Mouse (Mus musculus): ENCODE results near the gene Ap4s1. TPM values are rescaled to one million over a fixed set of nuclear protein-coding genes. Genes with fewer than 3 reads are reported as not detected.
"Not testable (repeated sequence)": the region's sequence is repeated elsewhere in the genome, so short reads cannot be mapped to it uniquely, and the experiment has no call there.

Ap4s1 gene
- polyA plus RNA-seq (2015; fragmentation: Nextera tagmentation; extraction: Ambion mirVana), result 41.7 and 42.4 TPM in 2 replicates

DNA sequence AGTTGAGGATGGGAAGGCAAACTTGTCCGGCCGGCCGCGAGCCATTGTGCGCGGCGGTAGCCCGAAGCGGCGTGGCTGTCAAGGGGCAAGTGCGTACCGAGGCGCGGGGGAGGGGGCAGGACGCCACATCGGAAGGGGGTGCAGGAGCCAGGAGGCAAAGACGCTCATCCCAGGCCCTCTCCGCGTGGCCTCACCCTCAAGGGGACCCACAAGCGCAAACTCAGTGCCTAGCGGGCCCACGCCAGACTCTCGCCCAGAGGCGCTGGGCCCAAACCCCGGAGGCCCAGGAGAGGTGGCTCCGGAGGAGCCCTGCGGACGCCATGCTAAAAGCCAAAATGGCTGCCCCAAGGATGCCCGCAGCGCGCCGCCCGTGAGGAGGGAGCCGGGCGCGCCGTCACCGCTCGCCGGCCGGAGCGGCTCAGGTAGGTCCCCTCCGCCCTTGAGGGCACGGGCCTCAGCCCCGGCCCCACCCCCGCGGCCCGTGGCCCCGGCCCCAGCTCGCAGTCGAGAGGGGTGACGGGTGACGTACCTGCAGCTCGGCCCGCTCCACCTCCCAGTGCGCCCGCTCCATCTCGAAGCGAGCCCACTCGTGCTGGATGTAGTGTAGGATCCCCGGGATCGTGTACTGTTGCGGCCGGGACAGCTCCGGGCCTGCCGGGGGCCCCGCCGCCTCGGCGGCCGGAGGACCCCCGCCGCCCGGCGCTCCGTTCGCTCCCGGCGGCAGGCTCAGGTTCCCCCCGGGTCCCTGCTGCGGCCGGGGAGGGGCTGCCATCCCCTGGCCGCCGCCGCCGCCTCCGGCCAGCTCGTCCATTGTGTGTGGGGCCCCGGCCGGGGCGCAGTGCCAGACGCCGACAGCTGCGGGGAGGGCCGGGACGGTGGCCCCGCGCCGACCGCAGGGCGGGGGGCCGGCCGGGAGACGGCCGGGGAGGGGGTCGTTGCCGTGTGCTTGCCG lies at the start of gene Ap4s1:
TSS of gene Ap4s1 (plus strand) at position 141 of the 952 bp plus-strand sequence.
- DNase-seq (ENCODE audit: low spot score), result peak; percentile 73

DNA sequence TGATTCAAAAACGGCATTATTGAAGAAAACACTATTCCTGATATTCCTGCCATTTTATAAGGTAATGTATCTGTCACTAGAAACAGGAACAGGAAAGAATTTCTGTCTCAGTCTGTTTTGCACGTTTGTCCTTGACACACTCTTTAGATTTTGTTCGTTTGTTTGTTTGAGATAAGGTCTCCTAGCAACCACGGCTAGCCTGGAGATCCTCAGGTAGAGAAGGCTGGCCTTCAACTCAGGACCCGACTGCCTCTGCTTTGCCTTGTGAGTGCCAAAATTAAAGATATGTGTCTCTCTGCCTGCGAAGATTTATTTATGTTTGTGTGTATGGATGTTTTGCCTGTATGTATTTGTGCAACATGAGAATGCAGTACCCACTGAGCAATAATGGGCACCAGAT lies 49.0 kb upstream of the Ap4s1 start:
- DNase-seq (ENCODE audit: low spot score), result no peak

DNA sequence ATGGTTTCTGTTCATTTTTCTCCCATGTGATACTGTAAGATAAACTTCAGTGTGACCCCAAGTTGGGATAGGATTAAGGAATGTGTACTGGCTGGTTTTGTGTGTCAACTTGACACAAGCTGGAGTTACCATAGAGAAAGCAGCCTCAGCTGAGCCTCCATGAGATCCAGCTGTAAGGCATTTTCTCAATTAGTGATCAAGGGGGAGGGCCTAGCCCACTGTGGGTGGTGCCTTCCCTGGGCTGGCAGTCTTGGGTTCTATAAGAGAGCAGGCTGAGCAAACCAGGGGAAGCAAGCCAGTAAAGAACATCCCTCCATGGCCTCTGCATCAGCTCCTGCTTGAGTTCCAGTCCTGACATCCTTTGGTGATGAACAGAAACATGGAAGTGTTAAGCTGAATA lies 41.4 kb upstream of the Ap4s1 start:
- DNase-seq (ENCODE audit: low spot score), result not testable (repeated sequence)

DNA sequence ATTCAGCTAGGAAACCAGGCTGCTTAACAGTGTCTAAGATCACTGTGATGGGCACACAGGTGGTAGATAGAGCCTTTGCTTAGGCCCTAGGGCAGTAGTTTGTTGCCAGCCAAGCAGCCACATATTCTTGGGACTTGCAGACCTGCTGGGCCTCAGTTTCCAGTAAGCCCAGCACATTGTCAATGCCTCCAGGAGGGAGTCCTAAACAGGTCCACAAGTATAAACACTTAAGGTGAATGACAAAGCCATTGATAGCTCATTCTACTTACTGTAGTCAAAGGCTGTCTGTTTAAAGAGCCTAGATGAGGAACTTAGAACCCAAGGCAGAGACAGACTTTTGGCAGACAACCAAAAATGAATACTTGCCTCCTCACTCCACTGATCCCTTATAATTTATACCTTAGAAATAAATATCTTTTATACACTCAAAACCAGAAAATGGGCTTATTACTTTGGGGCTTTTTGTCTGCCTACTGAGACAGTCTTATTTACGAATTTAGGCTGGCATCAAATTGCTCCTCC lies 34.8 kb upstream of the Ap4s1 start:
- DNase-seq (ENCODE audit: low spot score), result no peak

DNA sequence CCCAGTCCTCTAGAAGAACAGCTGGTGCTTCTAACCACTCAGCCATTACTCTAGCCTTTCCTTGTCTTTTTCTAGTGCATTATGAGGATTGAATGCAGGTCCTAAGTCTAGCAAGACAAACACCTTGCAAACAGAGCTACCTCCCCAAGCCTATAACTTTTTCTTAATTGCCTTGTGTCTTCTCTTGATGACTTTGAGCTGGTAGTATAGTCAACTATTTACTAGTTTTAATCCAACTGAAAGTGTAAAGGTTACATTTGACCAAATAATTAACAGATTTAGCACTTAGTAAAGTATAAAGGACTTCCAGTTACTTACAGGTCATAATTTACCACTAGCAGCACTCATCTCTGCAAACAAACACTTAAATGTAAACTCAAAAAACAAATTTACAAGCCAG lies 27.8 kb upstream of the Ap4s1 start:
- DNase-seq (ENCODE audit: low spot score), result no peak

DNA sequence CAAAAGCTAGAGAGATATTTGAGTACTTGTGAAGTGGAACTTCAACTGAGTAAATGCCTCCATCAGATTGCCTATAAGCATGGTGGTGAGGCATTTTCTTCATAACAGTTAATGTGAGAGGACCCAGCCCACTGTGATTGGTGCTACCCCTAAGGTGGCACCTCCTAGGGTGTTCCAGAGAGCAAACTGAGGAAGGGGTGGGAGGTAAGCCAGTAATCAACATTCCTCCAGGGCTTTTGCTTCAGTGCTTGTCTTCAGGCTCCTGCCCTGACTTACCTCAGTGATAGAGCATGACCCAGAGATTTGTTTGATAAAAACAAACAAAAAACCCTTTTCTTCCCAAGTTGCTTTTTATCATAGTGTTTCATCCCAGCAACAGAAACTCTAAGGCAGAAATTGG lies 26.9 kb upstream of the Ap4s1 start:
- no peak for DNase-seq (ENCODE audit: low spot score)

DNA sequence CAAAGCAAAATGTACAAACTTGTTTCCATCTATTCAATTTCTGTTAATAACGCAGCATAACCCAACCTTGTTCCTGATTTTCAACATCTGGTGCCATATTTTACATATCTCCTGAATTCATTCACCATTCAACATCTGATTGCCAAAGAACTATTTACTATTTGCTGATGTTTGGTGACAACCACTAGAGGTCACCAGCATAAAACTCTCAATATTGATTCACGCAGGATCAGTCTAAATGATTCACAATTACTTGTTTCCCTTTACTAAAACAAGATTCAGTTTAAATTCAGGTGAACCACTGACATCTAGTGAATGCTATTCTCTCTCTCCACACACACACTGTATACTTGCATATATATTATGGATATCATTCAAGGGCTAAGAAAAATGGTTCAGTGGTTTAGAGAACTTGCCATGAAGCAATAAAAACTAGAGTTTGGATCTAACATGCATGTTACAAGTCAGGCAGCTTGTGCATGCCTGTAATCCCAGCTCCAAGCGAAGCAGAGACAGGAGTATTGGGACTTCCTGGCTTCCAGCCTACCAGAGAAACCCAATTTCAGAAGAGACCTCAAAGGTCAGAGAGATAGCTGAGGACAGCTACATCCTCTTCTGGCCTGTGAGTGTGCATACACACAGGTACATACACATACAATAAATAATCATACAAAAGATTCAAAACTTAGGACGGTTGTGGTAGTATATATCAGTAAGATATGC lies 24.0 kb upstream of the Ap4s1 start:
- peak; percentile 38 for DNase-seq (ENCODE audit: low spot score)

DNA sequence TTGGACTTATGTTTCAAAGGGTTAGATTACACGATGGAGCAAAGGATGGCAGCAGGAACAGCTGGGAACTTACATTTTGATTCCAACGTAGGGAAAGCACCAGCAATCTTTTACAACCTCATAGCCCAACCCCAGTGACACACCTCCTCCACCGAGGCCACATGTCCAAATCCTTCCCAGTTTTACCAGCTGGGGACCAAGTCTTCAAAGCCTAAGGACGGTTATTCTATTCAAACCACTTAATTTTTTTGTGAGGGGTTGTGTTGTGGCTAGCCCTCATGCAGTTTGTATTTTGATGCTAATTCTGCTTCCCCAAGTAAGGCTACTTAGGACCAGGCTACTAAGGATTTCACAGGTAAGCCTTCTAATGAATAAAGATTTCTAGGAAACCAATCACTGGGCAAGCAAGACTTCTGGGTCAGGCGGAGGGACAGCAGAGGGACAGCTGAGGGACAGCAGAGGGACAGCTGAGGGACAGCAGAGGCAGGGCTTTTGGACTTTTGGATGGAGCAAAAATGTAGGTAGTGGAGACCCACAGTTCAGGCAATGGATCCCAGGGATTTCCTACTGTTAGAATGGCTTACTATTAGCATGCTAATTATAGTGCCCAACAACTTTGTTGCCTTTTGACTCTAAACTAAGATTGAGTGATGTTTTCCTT lies 19.5 kb upstream of the Ap4s1 start:
- no peak for DNase-seq (ENCODE audit: low spot score)

DNA sequence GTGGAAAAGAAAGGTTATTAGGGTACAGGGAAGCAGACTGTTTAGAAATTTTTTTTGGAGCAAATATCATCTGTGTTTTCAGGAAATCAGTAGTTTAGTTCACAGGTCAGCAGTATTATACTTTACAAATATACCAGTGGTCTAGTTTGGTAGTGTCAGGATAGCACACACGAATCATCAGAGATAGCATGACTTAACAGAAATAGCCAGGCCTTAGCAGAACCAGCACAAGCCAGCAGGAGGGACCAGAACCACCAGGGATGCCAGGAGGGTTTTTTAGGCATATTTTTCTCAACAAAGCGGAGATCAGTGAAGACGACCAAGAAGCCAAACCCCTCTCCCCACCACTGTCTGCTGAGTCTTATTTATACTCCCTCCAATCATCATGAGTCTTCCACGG lies 17.6 kb upstream of the Ap4s1 start:
- DNase-seq (ENCODE audit: low spot score), result no peak

DNA sequence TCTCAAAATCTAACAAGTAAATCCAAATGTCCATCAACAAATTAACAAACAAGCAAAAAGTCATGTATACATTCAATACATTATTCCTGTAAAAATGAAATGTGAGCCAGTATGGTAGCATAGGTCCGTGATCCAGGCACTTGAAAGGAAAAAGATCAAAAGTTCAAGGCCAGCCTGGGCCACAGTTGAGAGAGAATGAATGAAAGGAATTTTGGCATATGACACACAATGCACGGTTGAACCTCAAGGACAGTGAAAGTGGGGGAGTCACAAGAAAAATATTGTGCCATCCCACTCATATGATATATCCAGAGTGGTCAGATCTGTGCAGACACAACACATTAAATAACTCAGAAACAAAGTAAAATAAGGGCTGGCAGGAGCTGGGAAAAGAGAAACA lies 14.4 kb upstream of the Ap4s1 start:
- no peak for DNase-seq (ENCODE audit: low spot score)

DNA sequence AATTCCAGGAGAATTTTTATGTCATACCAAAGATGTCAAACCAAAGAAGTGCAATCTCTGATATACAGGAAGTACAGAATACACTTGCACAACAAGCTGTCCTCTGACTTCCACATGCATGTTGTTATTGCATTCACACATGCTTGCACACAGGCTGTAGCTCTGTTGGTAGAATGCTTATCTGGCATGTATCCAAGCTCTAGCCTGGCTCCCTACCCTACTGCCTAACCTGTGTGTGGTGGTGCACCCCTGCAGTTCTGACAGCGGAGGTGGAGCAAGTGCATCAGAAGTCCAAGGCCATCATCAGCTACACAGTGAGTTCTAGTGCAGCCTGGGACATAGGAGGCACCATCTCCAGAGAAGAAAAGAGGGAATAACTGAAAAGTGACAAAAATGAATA lies 12.0 kb upstream of the Ap4s1 start:
- DNase-seq (ENCODE audit: low spot score), result no peak

DNA sequence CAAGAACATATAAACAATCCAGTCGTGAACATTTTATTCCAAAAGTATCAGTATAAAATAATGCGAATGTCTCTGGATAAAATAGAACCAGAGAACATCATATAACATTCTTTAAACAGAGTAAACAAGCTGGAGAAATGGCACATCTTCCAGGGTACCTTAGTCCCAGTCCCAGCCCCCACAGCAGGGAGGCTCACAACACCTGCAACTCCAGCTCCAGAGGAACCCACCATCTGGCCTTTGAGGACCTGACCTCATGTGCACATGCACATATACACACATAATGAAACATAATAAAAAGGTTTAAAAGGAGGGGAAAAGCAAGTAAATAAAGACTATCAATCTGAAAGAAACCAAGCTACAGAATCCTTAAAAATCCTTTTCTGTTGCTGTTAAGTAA lies 2.3 kb upstream of the Ap4s1 start:
- DNase-seq (ENCODE audit: low spot score), result peak; percentile 29

DNA sequence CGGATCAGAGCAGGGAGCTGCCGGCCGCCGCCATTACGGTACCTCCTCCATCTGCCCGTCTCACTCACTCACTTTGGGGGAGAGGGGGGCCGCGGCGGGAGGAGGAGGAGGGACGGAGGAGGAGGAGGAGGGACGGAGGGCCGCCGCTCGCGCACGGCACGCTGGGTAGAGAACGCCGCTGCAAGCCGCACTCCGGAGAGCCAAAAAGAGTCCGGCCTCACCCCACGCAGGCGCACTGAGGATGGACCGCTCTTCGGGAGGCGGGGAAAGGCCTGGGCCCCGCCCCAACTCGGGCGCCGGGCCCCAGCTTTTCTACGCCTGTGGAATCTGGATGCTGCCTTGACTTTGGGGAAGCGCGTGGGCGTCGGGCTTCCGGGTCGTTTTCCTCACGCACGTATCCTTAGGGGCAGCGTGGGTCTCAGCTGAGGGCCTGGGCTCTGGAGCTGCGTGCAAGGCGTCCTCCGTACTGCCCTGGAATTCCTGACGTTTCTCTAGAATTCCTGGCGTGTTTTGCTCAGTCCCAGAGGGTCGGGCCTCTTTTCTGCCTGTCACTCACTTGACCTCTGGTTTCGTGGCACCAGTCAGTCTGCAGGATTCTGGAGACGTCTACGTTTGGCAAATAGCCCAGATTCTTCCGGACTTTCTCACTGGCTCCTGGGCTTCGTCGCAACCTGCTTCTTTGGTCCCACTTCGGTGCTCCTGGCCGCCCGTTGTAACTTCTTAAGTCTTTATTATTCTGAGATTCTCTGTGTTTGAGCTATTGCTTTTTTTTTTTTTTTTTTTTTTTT lies 1.2 kb downstream of the Ap4s1 start, which contains the start of gene Strn3:
TSS of gene Strn3 (minus strand) at position 53 of the 788 bp plus-strand sequence.
- peak; percentile 97 for DNase-seq (ENCODE audit: low spot score)

DNA sequence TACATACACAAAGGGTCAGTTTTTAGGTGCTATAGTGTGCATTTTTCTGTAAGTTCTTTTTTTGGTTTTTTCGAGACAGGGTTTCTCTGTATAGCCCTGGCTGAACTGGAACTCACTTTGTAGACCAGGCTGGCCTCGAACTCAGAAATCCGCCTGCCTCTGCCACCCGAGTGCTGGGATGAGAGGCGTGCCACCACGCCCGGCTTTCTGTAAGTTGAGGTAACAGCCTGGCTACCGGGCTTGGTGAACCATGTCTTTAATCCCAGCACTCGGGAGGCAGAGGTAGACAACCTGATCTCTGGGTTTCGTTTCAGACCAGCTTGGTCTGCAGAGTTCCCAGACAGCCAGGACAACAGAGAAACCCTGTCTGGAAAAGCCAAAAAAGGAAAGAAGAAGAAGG lies 2.0 kb downstream of the Ap4s1 start:
- DNase-seq (ENCODE audit: low spot score), result not testable (repeated sequence)

DNA sequence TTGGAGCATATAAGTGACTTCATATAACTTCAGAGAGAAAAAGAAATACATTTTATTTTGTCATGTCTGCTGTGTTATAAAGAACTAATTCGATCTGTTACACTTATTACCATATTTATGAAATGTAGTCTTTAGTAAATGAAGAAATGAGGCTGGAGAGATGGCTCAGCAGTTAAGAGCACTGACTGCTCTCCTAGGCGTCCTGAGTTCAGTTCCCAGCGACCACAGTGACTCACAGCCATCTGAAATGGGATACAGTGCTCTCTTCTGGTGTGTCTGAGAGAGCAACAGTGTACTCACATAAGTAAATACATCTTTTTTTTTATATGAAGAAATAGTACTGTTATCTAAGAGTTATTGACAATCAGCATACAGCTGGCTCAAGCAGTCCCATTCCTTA lies 2.6 kb downstream of the Ap4s1 start:
- no peak for DNase-seq (ENCODE audit: low spot score)

DNA sequence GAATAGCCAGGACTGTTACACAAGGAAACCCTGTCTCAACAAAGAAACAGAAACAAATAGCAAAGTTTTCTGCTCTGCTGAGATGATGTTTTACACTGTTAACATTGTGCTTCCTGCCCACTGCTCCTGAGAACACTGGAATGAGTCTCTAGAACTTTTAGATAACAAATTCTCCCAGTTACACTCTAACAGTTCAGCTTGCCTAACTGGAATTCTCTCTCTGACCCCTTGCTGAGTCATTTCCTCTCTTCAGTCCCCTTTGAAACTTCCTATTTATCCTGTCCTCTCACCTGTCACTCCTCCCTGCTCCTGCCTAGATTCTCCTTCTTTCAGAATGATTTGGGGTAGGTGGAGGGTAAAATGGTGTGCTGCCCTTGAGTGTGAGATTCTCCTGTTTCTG lies 3.3 kb downstream of the Ap4s1 start:
- no peak for DNase-seq (ENCODE audit: low spot score)

DNA sequence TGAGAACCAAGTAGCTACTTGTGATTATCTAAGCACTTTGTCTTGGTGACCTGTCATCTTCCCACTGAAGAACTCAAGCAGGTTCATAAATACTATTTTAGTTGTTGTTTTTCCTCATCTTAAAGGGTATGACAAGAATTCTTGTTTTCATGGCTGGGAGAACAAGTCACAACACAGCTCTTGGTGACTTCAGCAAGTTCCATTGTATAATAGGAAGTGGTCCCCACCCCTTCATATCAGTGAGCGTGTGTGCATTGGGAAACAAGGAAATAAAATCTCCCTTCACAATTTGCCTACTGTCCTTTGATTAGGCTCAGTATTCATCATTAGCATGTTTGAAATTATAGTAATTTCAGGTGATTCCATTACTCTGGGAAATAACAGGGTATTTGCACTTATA lies 4.1 kb downstream of the Ap4s1 start:
- no peak for DNase-seq (ENCODE audit: low spot score)

DNA sequence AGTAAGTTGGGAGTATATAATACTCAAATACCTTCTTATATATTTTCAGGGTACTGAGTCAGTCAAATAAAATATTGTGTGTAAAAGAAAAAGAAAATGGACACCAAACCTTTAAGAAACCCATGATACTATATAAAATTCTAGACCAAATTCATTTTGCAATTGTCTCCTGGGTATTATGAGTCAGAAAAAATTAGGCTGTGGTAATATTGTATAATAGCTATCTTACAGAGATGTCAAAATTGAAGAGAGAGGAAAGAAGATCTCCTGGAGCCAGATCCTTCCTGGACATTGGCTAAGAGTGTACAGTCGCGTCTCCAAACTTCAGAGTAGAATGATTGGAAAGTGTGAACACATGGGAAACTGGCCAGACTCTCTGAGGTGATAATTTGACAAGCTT lies 5.3 kb downstream of the Ap4s1 start:
- DNase-seq (ENCODE audit: low spot score), result no peak

DNA sequence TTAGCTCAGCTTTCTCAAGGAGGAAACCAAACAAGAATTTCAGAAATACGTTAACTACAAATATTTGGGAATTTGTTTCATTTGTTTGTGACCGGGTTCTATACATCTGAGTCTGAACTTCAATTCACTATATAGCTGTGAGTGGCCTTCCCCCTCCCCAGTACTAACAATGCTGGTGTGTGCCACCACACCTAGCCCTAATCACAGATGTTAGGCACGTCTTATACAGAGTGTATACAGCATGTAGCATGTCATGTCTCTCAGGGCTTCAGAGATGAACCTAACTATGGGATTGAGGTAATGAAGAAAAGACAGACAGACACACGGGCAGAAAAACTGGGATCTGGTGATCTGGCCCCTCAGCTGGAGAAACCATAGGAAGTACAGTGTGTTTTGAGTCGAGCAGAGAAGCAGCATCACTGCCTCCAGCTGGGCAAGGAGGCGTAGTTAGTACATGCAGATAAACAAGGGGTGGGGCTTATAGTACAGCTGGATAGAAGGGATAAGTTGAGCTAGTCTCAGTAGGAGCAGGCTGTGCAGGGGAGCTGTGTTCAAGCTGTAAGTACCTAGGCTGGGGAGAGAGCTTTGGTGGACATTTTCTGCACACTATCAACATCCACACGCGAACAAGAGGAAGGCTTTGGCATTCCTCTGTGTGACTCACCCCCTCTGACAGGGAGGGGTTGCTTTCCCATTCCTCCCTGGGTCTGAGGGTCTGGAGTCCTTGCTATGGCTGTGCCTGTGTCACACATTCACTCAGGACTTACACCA lies 9.0 kb downstream of the Ap4s1 start:
- no peak for DNase-seq (ENCODE audit: low spot score)

DNA sequence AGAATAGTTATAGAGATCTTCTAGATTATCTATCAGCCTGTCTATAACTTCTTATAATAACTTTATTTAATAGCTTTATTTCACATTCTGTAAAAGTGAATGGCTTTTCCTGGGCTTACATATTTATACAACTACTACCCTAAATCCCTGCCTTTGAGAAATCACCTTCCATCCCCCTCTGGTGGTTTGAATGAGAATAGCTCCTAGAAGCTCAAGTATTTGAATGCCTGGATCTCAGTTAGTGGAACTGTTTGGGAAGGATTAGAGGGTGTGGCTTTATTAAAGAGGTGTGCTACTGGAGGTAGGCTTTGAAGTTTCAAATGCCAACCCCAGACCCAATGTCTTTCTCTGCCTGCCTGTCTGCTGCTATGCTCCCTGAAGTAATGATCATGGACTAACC lies 10.9 kb downstream of the Ap4s1 start:
- peak; percentile 21 for DNase-seq (ENCODE audit: low spot score)
